Mouse (Mus musculus) G1E (cell line): ENCODE results near the gene Mtcl1. TPM values are rescaled to one million over a fixed set of nuclear protein-coding genes. Genes with fewer than 3 reads are reported as not detected.

Experiments
- ATAC-seq: 2 replicates; pipeline ENCODE4 v1.8.0; 2016; ENCODE audit warnings: mild to moderate bottlenecking; ENCODE audit not compliant: insufficient number of reproducible peaks, poor library complexity, low FRiP score, severe bottlenecking; ENCODE audit errors: extremely low read depth
- DNase-seq: peaks from one replicate; pipeline ENCODE4 v3.0.0; 2012; ENCODE audit warnings: low spot score
- H3K27me3 ChIP-seq: 2 replicates; pipeline ENCODE4 v1.6.1; 2012; ENCODE audit warnings: mild to moderate bottlenecking, low read length, inconsistent platforms; ENCODE audit not compliant: insufficient read depth
- H3K36me3 ChIP-seq: replicated peaks from 2 replicates; pipeline ENCODE3; 2012; ENCODE audit warnings: mild to moderate bottlenecking, inconsistent platforms
- H3K4me1 ChIP-seq: 2 replicates; pipeline ENCODE4 v1.6.1; 2012; ENCODE audit warnings: low read depth, low read length, inconsistent platforms, mixed read lengths; ENCODE audit not compliant: insufficient read depth
- H3K4me3 ChIP-seq: 2 replicates; pipeline ENCODE4 v1.5.1; 2012; ENCODE audit warnings: low read depth, mild to moderate bottlenecking, inconsistent platforms, low read length, moderate library complexity, mixed read lengths
- H3K9me3 ChIP-seq: replicated peaks from 2 replicates; pipeline ENCODE4 v1.6.1; 2012; ENCODE audit warnings: inconsistent platforms
- CTCF ChIP-seq: IDR thresholded peaks from 2 replicates; pipeline ENCODE4 v1.5.1; 2012; ENCODE audit warnings: low read depth, low read length, inconsistent platforms, mixed read lengths
- GATA1 ChIP-seq: IDR thresholded peaks from 2 replicates; pipeline ENCODE4 v1.6.1; 2012; ENCODE audit warnings: borderline replicate concordance, low read length, inconsistent platforms, mixed read lengths
- GATA2 ChIP-seq: IDR thresholded peaks from 2 replicates; pipeline ENCODE4 v1.6.1; 2012; ENCODE audit warnings: low read depth, low read length, inconsistent platforms, borderline replicate concordance
- POLR2AphosphoS5 ChIP-seq: IDR thresholded peaks from 2 replicates; pipeline ENCODE4 v1.6.1; 2012; ENCODE audit warnings: low read depth, low read length, inconsistent platforms; ENCODE audit not compliant: insufficient replicate concordance
- TAL1 ChIP-seq: conservative IDR thresholded peaks from 2 replicates; pipeline ENCODE4 v1.6.1; 2012; ENCODE audit warnings: low read depth, low read length, inconsistent platforms, mixed read lengths
- polyA plus RNA-seq: library from polyadenylated mRNA; stranded (reverse); fragments of >175 nt; gene quantifications from 2 replicates; pipeline ENCODE4 v1.2.3, GENCODE M21; 2012
- total RNA-seq, 2 experiments: library from RNA; stranded (forward) in 1 of 2; stranded (reverse) in 1 of 2; fragments of 200-1000 nt in 1 of 2; fragments of >200 nt in 1 of 2; fragmentation: Nextera tagmentation in 1 of 2; gene quantifications; 2 replicates each; pipeline ENCODE4 v1.2.3; 2014 to 2017

The Mtcl1 gene
- total and polyA plus RNA-seq, 3 experiments = 0.11 TPM; not detected in 2

- H3K27me3 ChIP-seq = no peaks in the 10 kb centered on the region
- H3K4me3 ChIP-seq = no peak overlapping the region
- peaks cover 49% of the 10 kb centered on the region for H3K9me3 ChIP-seq
- TF ChIP-seq GATA2 (no peak), GATA1 (no peak), CTCF (no peak), TAL1 (no peak), POLR2AphosphoS5 (no peak)
- ATAC-seq (no peak), DNase-seq (no peak)
- no peaks in the 10 kb centered on the region for H3K36me3 ChIP-seq
- H3K4me1 ChIP-seq = no peaks in the 10 kb centered on the region
These were observed 131.5 kb downstream of the Mtcl1 start for GRCm38 (mm10) chr17:66318031-66318430.

GRCm38 (mm10) chr17:66317576-66317975 is 132.0 kb downstream of the Mtcl1 start:
- Histone ChIP-seq H3K36me3 (no peaks in the 10 kb centered on the region), H3K4me3 (no peak overlapping the region), H3K9me3 (peaks cover 45% of the 10 kb centered on the region), H3K4me1 (no peaks in the 10 kb centered on the region), H3K27me3 (no peaks in the 10 kb centered on the region)
- ATAC-seq = no peak
- no peak for DNase-seq
- TF ChIP-seq GATA1 (no peak), POLR2AphosphoS5 (no peak), TAL1 (no peak)

DNA sequence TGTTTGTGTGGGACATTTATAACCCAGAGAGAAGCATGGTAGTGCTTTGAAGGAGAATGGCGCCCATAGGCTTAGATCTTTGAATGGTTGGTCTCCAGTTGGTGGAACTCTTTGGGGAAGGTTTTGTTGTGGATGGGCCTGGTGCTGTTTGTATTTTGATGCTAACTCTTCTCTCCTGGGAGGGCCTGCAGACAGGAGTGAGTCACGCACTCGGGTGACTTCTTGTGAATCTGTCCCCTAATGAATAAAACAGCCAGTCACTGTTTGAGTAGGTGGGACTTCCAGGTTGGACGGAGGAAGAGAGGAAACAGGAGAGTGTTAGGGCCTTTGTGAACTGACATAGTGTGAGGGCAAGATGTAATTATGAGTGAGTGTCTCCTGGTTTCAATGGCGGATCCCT is 132.4 kb downstream of the Mtcl1 start:
- DNase-seq (no peak), ATAC-seq (no peak)
- Histone ChIP-seq H3K9me3 (peaks cover 41% of the 10 kb centered on the region), H3K27me3 (no peaks in the 10 kb centered on the region), H3K4me1 (no peaks in the 10 kb centered on the region), H3K36me3 (no peaks in the 10 kb centered on the region), H3K4me3 (no peak overlapping the region)
- no peak for TF ChIP-seq TAL1
- TF ChIP-seq CTCF = no peak
- no peak for TF ChIP-seq POLR2AphosphoS5
- TF ChIP-seq GATA2 = no peak
- no peak for TF ChIP-seq GATA1

DNA sequence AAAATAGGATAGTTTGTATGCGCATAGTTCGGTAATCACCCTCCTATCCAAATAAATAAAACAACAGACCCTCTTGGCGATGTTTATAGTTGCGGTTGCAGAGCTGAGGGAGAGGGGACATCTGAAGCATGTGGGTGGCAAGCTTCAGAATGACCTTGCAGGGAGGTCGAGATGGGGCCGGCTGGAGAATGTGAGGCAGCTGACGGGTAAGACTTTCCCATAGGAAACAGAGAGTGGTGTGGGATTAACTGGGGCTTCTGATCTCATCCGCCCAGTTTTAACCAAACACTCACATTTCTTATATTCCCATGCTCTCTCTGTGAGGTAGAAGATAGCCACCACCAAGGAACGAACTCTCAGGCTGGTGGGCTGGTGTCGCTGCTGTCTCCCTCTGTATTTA is 134.1 kb downstream of the Mtcl1 start:
- Histone ChIP-seq H3K4me3 (no peak overlapping the region), H3K9me3 (peaks cover 39% of the 10 kb centered on the region), H3K4me1 (no peaks in the 10 kb centered on the region), H3K36me3 (no peaks in the 10 kb centered on the region), H3K27me3 (no peaks in the 10 kb centered on the region)
- DNase-seq (no peak), ATAC-seq (no peak)
- no peak for TF ChIP-seq POLR2AphosphoS5
- TF ChIP-seq CTCF = no peak
- TF ChIP-seq TAL1 = no peak
- TF ChIP-seq GATA2 = no peak
- TF ChIP-seq GATA1 = no peak

DNA sequence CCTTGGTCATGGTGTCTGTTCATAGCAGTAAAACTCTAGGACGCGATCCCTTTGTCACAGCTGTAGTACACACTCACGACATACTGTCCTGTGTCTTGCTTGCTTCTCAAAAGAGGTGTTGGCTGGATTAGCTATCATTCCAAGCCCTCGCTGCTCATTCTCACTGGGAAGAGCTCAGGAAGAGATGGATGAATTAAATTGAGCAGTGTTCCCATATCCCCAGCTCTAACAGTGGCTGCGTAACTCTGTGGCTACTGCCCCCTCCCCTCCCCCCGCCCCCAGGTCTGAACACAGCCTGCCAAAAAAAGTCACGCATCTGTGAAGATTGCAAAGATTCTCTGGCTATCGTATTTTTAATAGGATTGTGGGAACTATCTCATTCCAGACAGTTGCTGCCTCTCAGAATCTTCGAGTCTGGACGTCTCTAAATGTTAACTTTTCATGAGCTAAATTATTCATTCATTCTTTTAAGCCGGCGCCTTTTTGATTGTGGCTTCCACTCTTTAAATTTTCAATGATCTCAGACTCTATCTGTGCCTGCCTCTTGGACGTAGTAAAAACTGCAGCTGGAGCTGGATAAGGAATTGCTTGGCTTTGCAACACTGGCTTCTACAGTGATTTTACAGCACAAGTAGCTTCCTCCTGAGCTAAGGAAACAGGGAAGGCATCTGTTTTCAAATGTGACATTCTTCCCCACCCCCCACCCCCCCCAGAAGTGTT is 134.8 kb downstream of the Mtcl1 start:
- Histone ChIP-seq H3K4me3 (no peak overlapping the region), H3K9me3 (peaks cover 36% of the 10 kb centered on the region), H3K4me1 (no peaks in the 10 kb centered on the region), H3K27me3 (no peaks in the 10 kb centered on the region), H3K36me3 (no peaks in the 10 kb centered on the region)
- no peak for TF ChIP-seq POLR2AphosphoS5
- TF ChIP-seq GATA2 = no peak
- TF ChIP-seq TAL1 = no peak
- TF ChIP-seq GATA1 = no peak
- no peak for TF ChIP-seq CTCF
- DNase-seq (no peak), ATAC-seq (no peak)

DNA sequence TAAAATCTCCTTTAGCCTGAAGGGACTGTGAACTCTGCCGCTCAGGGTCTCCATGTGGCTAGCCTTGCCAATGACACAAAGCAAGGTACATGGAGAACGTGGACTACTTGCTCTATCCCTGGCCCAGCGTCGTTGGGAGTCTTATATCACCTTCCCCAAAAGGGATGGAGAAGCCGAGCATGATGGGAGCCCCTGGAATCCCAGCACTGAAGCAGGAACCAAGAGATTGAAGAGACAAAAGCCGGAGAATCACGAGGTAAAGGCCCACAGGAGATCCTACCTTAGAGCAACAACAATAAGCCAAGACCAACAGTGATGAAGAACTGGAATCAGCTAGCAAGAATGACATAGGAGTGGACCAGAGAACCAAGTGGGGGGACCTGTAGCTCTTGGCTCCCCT is 147.6 kb downstream of the Mtcl1 start:
- Histone ChIP-seq H3K9me3 (peaks cover 37% of the 10 kb centered on the region), H3K4me3 (no peak overlapping the region), H3K27me3 (no peaks in the 10 kb centered on the region), H3K4me1 (no peaks in the 10 kb centered on the region), H3K36me3 (no peaks in the 10 kb centered on the region)
- DNase-seq (no peak), ATAC-seq (no peak)
- TF ChIP-seq POLR2AphosphoS5 (no peak), GATA2 (no peak), CTCF (no peak), TAL1 (no peak), GATA1 (no peak)
